Comparison of ENCODE assay signal across 9 mouse cellular contexts in genomic region chr12:70112090-70112383, GRCm38 (mm10). TPM values are rescaled to one million over a fixed set of nuclear protein-coding genes. Genes with fewer than 3 reads are reported as not detected.
DNase-seq lines count a peak whose midpoint lies in the region; ATAC-seq and TF ChIP-seq lines count a peak whose summit lies in the region.
"Had no signal": no experiment of that assay in that cellular context is flagged by ENCODE, and none has a peak within 500 bp of the region (broad histone marks: within the 10 kb centered on the region; RNA-seq: fewer than 3 reads in every experiment).

No protein-coding gene starts in this region.

- ATAC-seq in embryonic facial prominence, embryonic 14.5 days (ENCODE audit: low read depth), result no peak
- ATAC-seq in intestine, embryonic 15.5 days, result no peak; the same call in 1 of the 2 replicates
- no peak for ATAC-seq in neural tube, embryonic 13.5 days (ENCODE audit: low read depth)

- peak overlapping the region; percentile 25; the same call in 1 of the 2 replicates for H3K9ac ChIP-seq in liver, adult 2 months (ENCODE audit: low read depth, low read length)
- H3K9ac ChIP-seq in embryonic facial prominence, embryonic 14.5 days (ENCODE audit: low read depth, low read length), result peak overlapping the region; percentile 91
- peak overlapping the region; percentile 86 for H3K9ac ChIP-seq in intestine, embryonic 15.5 days
- H3K9ac ChIP-seq in neural tube, embryonic 13.5 days, result peak overlapping the region; percentile 88

- peak overlapping the region; percentile 96 for H3K4me2 ChIP-seq in embryonic facial prominence, embryonic 14.5 days (ENCODE audit: low read depth, low read length)
- H3K4me2 ChIP-seq in intestine, embryonic 15.5 days (replicated peaks), result peak overlapping the region; percentile 91
- peak overlapping the region; percentile 87 for H3K4me2 ChIP-seq in neural tube, embryonic 13.5 days

- no peak for DNase-seq in liver, adult 2 months (ENCODE audit: extremely low read depth, low read depth, low spot score)
- no peak for DNase-seq in liver
- DNase-seq in embryonic facial prominence, embryonic 14.5 days (ENCODE audit: low spot score), result no peak
- no peak for DNase-seq in adrenal gland, adult 18-20 months (ENCODE audit: low spot score in 2 of 2)
- no peak for DNase-seq in thymus, postnatal 14 days

- WGBS in liver, adult 2 months, result 11% methylated on average over 16 of the region's 16 CpGs
- whole genome bisulfite sequencing in embryonic facial prominence, embryonic 14.5 days, result 2% methylated on average over 11 of the region's 16 CpGs
- WGBS in intestine, embryonic 15.5 days, result 2% methylated on average over 16 of the region's 16 CpGs
- WGBS in neural tube, embryonic 13.5 days, result 2% methylated on average over 10 of the region's 16 CpGs

- H3K9me3 ChIP-seq in embryonic facial prominence, embryonic 14.5 days (ENCODE audit: control insufficient read depth, low read length), result no peaks in the 10 kb centered on the region
- H3K9me3 ChIP-seq in intestine, embryonic 15.5 days, result no peaks in the 10 kb centered on the region
- no peaks in the 10 kb centered on the region for H3K9me3 ChIP-seq in neural tube, embryonic 13.5 days

- H3K79me2 ChIP-seq in liver, adult 2 months (ENCODE audit: control insufficient read depth, insufficient read depth, low read length), result no peaks in the 10 kb centered on the region

- no peak for TF ChIP-seq CTCF in liver, adult 2 months (IDR thresholded peaks at IDR 0.05; ENCODE audit: low read depth, low read length)

- peak overlapping the region; percentile 83 for H3K4me3 ChIP-seq in liver, adult 2 months (ENCODE audit: insufficient read depth, low read depth, low read length)
- H3K4me3 ChIP-seq in embryonic facial prominence, embryonic 14.5 days (ENCODE audit: low read depth, low read length), result peak overlapping the region; percentile 93
- H3K4me3 ChIP-seq in intestine, embryonic 15.5 days (replicated peaks), result peak overlapping the region; percentile 89
- H3K4me3 ChIP-seq in neural tube, embryonic 13.5 days, result peak overlapping the region; percentile 77

- H3K27ac ChIP-seq in liver, adult 2 months (replicated peaks; ENCODE audit: insufficient read depth, low read depth, low read length), result no peak overlapping the region
- H3K27ac ChIP-seq in embryonic facial prominence, embryonic 14.5 days (replicated peaks; ENCODE audit: low read depth, low read length), result peak overlapping the region; percentile 82
- 0 out of 2 replicates have a peak overlapping the region, but pooled peaks have one; percentile 89 for H3K27ac ChIP-seq in intestine, embryonic 15.5 days
- H3K27ac ChIP-seq in neural tube, embryonic 13.5 days (replicated peaks), result peak overlapping the region; percentile 92

- peaks cover 3% of the 10 kb centered on the region; the same call in 1 of the 2 replicates for H3K4me1 ChIP-seq in liver, adult 2 months (ENCODE audit: control insufficient read depth, insufficient read depth, low read length)
- peaks cover 12% of the 10 kb centered on the region for H3K4me1 ChIP-seq in embryonic facial prominence, embryonic 14.5 days (ENCODE audit: control insufficient read depth, insufficient read depth, low read length)
- H3K4me1 ChIP-seq in intestine, embryonic 15.5 days (replicated peaks), result peaks cover 12% of the 10 kb centered on the region
- H3K4me1 ChIP-seq in neural tube, embryonic 13.5 days (replicated peaks), result peaks cover 50% of the 10 kb centered on the region

- no peaks in the 10 kb centered on the region for H3K27me3 ChIP-seq in liver, adult 2 months (ENCODE audit: control insufficient read depth, insufficient read depth, low read length)
- no peaks in the 10 kb centered on the region; the same call in 1 of the 2 replicates for H3K27me3 ChIP-seq in embryonic facial prominence, embryonic 14.5 days (replicated peaks; ENCODE audit: control insufficient read depth, insufficient read depth, low read length)
- H3K27me3 ChIP-seq in intestine, embryonic 15.5 days (replicated peaks), result no peaks in the 10 kb centered on the region
- H3K27me3 ChIP-seq in neural tube, embryonic 13.5 days, result no peaks in the 10 kb centered on the region

- no peak for TF ChIP-seq POLR2A in liver, adult 2 months (IDR thresholded peaks at IDR 0.05; ENCODE audit: extremely low read depth, insufficient read depth, low read length)

- H3K36me3 ChIP-seq in liver, adult 2 months (ENCODE audit: control insufficient read depth, insufficient read depth, low read length), result no peaks in the 10 kb centered on the region
- H3K36me3 ChIP-seq in embryonic facial prominence, embryonic 14.5 days (ENCODE audit: control insufficient read depth, insufficient read depth, low read length), result no peaks in the 10 kb centered on the region
- H3K36me3 ChIP-seq in intestine, embryonic 15.5 days, result no peaks in the 10 kb centered on the region
- H3K36me3 ChIP-seq in neural tube, embryonic 13.5 days, result no peaks in the 10 kb centered on the region

RNA-seq across cellular contexts. Expression of gene Nin, which starts 1.5 kb away (rescaled TPM):
- 2.1 and 2.9 TPM in 2 replicates for total RNA-seq in liver, adult 2 months (2014; rRNA removed)
- polyA plus RNA-seq in liver, adult 2 months (2012; rRNA removed), result 0.51 and 1.1 TPM in 2 replicates
- polyA plus RNA-seq in embryonic facial prominence, embryonic 14.5 days (2014; fragmentation: Nextera tagmentation; extraction: Ambion mirVana), result 17.0 and 19.2 TPM in 2 replicates
- 8.4 and 9.1 TPM in 2 replicates for polyA plus RNA-seq in intestine, embryonic 15.5 days (2015; fragmentation: Nextera tagmentation; extraction: Ambion mirVana)
- 11.5 and 12.1 TPM in 2 replicates for polyA plus RNA-seq in neural tube, embryonic 13.5 days (2015; fragmentation: Nextera tagmentation; extraction: Ambion mirVana)
- 10 to 100 TPM; 25.6 to 27.8 TPM for total RNA-seq in adrenal gland, adult 18-20 months (2021)

RNA-seq across cellular contexts. Expression of gene Abhd12b, which starts 41.9 kb away (rescaled TPM):
- total RNA-seq in liver, adult 2 months (2014; rRNA removed), result not detected in 2 replicates
- not detected in 2 replicates for polyA plus RNA-seq in liver, adult 2 months (2012; rRNA removed)
- polyA plus RNA-seq in embryonic facial prominence, embryonic 14.5 days (2014; fragmentation: Nextera tagmentation; extraction: Ambion mirVana), result 0.17 and 0.39 TPM in 2 replicates
- 0.11 and 0.15 TPM in 2 replicates for polyA plus RNA-seq in intestine, embryonic 15.5 days (2015; fragmentation: Nextera tagmentation; extraction: Ambion mirVana)
- 0.13 TPM in 1 of 2 replicates, not detected in the other for polyA plus RNA-seq in neural tube, embryonic 13.5 days (2015; fragmentation: Nextera tagmentation; extraction: Ambion mirVana)
- not detected for total RNA-seq in adrenal gland, adult 18-20 months (2021)
- total RNA-seq: adrenal gland, postnatal 14 days had no signal
- polyA plus RNA-seq: large intestine, adult 2 months had no signal

Comparison
In these comparisons a context has a peak if more than half of its experiments do, and no peak if none do; other contexts are left out.
1. H3K9ac ChIP-seq: peak in every context shown above with its lines; median percentile 91 in embryonic facial prominence, embryonic 14.5 days; 88 in neural tube, embryonic 13.5 days; 86 in intestine, embryonic 15.5 days; 25 in liver, adult 2 months.